Comparison of ENCODE assay signal across 26 mouse cellular contexts in genomic region chr8:86485411-86485810, GRCm38 (mm10).
DNase-seq lines count a peak whose midpoint lies in the region; ATAC-seq lines count a peak whose summit lies in the region.
"Had no signal": no experiment of that assay in that cellular context is flagged by ENCODE, and none has a peak within 500 bp of the region (broad histone marks: within the 10 kb centered on the region; RNA-seq: fewer than 3 reads in every experiment).

No protein-coding gene starts in this region.

- WGBS in kidney, embryonic 15.5 days: 90% methylated on average over 6 of the region's 6 CpGs

- ATAC-seq in kidney, embryonic 15.5 days (replicated peaks; ENCODE audit: low FRiP score): no peak
- ATAC-seq: activated CD4-positive, CD25-positive, alpha-beta regulatory T cell, adult 4 months; forebrain, embryonic 14.5 days; forebrain, embryonic 16.5 days; Patski had no signal

- H3K36me3 ChIP-seq in kidney, embryonic 15.5 days: no peaks in the 10 kb centered on the region
- H3K36me3 ChIP-seq: embryonic facial prominence, embryonic 13.5 days; embryonic facial prominence, embryonic 15.5 days; forebrain, embryonic 10.5 days; forebrain, embryonic 12.5 days; G1E had no signal

- H3K4me2 ChIP-seq in kidney, embryonic 15.5 days: no peak overlapping the region
- H3K4me2 ChIP-seq: embryonic facial prominence, embryonic 13.5 days; embryonic facial prominence, embryonic 15.5 days; forebrain, embryonic 12.5 days had no signal

- no peaks in the 10 kb centered on the region for H3K4me1 ChIP-seq in kidney, embryonic 15.5 days
- H3K4me1 ChIP-seq: embryonic facial prominence, embryonic 13.5 days; embryonic facial prominence, embryonic 15.5 days; forebrain, embryonic 10.5 days; forebrain, embryonic 12.5 days had no signal

- no peaks in the 10 kb centered on the region for H3K9me3 ChIP-seq in kidney, embryonic 15.5 days (replicated peaks)
- H3K9me3 ChIP-seq: embryonic facial prominence, embryonic 13.5 days; embryonic facial prominence, embryonic 15.5 days; forebrain, embryonic 10.5 days; forebrain, embryonic 12.5 days; G1E had no signal

- no peak overlapping the region for H3K27ac ChIP-seq in kidney, embryonic 15.5 days
- H3K27ac ChIP-seq: embryonic facial prominence, embryonic 13.5 days; embryonic facial prominence, embryonic 15.5 days; forebrain, embryonic 10.5 days; forebrain, embryonic 12.5 days had no signal

- intact Hi-C loops in heart, postnatal 10 days (cut with DNase I): no loop called here

- H3K4me3 ChIP-seq in kidney, embryonic 15.5 days (replicated peaks): no peak overlapping the region
- H3K4me3 ChIP-seq: embryonic facial prominence, embryonic 13.5 days; embryonic facial prominence, embryonic 15.5 days; erythroblast, embryonic 14.5 days; forebrain, embryonic 10.5 days; forebrain, embryonic 12.5 days had no signal

- peak; percentile 2 for DNase-seq in heart, adult 8-10 months (ENCODE audit: low spot score)
- no peak for DNase-seq in heart, postnatal 10 days
- peak; percentile 6 for DNase-seq in kidney, adult 9 months
- DNase-seq in kidney, postnatal 36 days: peak; percentile 2 to 7
- no peak for DNase-seq in kidney, postnatal 10 days
- no peak for DNase-seq in cerebellum, adult 9-11 months
- DNase-seq: adrenal gland, adult 8-10 months; adrenal gland, postnatal 14 days; adrenal gland, postnatal 36 days; cerebellum, adult 11-12 months; cerebellum, adult 2 months; cerebellum, adult 9-10 months; cerebellum, postnatal 14 days; cerebellum, postnatal 36 days; embryo, embryonic 11 days had no signal

- H3K27me3 ChIP-seq in kidney, embryonic 15.5 days: no peaks in the 10 kb centered on the region
- H3K27me3 ChIP-seq: embryonic facial prominence, embryonic 13.5 days; embryonic facial prominence, embryonic 15.5 days; forebrain, embryonic 12.5 days had no signal

- H3K9ac ChIP-seq in kidney, embryonic 15.5 days: no peak overlapping the region
- H3K9ac ChIP-seq: embryonic facial prominence, embryonic 13.5 days; embryonic facial prominence, embryonic 15.5 days; forebrain, embryonic 12.5 days had no signal

Comparison
In these comparisons a context has a peak if more than half of its experiments do, and no peak if none do; other contexts are left out.
1. DNase-seq: peak in heart, adult 8-10 months (single experiment), kidney, adult 9 months (single experiment) and kidney, postnatal 36 days (2 of 2); none in heart, postnatal 10 days (0 of 2), kidney, postnatal 10 days (single experiment) and cerebellum, adult 9-11 months (single experiment).